Mouse (Mus musculus) heart, adult 9 months (tissue): Measurements from ENCODE around the gene Hils1.
A peak's percentile ranks its signal among the peaks of the same experiment; 100 is the strongest.

Source experiments
- DNase-seq, 2 experiments: peaks; one replicate each; pipeline ENCODE4 v3.0.0; 2022; ENCODE audit warnings: low spot score in 2 of 2

Gene Hils1

DNA sequence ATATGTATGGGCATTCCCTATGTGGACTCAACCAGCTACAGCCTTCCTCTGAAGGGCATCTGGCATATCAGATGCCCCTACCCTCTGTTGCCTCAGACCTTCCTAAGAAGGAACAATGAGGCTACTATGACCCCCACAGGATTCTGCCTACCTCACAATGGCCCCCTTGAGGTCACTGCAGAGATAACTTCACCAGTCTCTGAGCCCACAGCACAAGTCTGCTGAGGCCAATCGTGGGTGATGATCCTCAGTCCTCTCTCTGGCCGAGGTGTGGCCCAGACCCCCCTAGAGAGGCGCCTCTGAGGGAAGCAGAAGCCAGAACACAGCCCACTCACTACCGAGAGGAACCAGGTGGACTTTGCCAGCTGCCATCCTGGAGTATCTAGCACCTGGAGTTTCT is at the start of gene Hils1:
TSS of gene Hils1 (plus strand) at position 175 of the 400 bp plus-strand sequence.
- no peak for DNase-seq

- no peak for DNase-seq
These were observed 49.7 kb upstream of the Hils1 start for GRCm38 (mm10) chr11:94917717-94918116.

- DNase-seq = no peak
These were observed 46.4 kb upstream of the Hils1 start for GRCm38 (mm10) chr11:94920996-94921401.

DNA sequence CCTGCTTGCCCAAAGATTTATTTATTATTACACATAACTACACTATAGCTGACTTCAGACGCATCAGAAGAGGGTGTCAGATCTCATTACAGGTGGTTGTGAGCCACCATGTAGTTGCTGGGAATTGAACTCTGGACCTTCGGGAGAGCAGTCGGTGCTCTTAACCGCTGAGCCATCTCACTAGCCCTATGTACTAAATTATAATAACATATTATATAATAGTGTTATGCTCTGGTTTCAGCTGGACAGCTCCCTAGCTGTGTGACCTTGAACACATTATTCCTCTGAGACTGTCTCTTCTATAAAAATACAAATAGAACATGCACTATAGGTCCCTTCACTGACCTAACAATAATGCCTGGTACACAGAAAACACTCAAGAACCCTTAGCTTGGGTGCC is 42.4 kb upstream of the Hils1 start:
- no peak for DNase-seq

DNA sequence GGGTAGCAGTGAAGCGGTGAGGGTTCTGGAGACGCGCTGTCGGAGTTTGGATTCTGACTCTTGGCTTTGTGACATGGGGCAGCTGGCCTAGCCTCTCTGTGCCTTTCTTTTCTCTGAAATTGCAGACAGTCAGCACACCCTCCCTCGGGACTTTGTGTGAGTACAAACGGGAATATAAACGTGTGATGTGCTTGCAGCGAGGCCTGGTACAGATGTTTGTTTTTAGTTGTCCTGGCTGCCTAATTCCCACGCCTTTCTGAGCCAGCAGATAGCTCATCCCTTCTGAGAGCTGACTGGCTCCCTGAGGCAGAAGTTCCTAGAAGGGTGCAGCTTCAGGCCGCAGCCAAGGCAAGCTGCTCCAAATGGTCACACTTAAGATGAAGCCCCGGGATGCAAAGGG is 41.0 kb upstream of the Hils1 start:
- no peak for DNase-seq

- DNase-seq = peak in 1 of 2 experiments; percentile 50
These were observed 39.6 kb upstream of the Hils1 start for GRCm38 (mm10) chr11:94927771-94928291.

GRCm38 (mm10) chr11:94928820-94929219 is 38.6 kb upstream of the Hils1 start:
- DNase-seq = peak; percentile 87 to 89

DNA sequence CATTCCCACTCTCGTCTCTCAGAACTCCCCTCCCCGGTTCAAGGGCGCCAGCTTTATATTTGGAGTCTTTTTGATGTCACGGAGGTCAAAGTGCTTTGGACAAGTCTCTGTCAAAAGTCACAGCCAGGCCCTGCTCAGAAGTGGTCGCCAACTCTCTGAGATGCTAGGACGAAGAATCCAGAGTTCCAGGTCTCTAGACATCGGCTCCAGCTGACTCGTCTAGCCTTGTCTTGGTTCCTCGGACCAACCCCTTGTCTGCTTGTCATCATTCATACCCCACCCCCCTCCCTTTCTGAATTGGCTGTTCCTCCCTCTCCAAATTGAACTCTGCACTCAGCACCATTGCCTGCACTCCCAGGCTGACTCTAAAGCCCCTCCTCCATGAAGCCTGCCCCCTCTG is 37.8 kb upstream of the Hils1 start:
- DNase-seq = no peak

- no peak for DNase-seq
These were observed 37.2 kb upstream of the Hils1 start for GRCm38 (mm10) chr11:94930151-94930550.

GRCm38 (mm10) chr11:94933584-94933983 is 33.8 kb upstream of the Hils1 start:
- no peak for DNase-seq

DNA sequence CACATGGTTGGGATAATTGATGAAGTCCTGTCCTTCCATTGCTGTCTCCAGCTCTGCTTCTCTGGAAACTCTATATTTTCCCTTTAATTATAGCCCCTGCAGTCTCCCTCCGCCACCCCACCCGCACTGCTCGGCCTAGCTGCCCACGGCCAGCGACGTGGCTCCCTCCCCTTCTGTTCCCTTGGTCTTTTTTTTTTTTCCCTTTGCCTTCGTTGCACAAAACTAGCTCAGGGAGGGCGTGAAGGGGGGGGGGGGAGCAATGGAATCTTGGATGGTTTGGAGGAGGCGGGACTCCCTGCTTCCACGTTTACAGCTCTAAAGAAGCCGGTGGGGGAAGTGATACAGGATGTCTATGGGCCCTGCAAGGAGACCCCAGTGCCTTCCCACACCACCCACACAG is 32.9 kb upstream of the Hils1 start:
- DNase-seq = no peak

DNA sequence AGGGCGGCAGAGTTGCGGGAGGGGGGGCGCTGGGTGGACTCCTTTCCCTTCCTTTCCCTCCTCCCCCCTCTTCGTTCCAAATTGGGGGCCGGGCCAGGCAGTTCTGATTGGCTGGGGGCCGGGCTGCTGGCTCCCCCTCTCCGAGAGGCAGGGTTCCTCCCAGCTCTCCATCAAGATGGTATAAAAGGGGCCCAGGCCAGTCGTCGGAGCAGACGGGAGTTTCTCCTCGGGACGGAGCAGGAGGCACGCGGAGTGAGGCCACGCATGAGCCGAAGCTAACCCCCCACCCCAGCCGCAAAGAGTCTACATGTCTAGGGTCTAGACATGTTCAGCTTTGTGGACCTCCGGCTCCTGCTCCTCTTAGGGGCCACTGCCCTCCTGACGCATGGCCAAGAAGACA is 31.3 kb upstream of the Hils1 start, which contains the start of gene Col1a1:
TSS of gene Col1a1 (plus strand) at position 180 of the 400 bp plus-strand sequence.
- peak; percentile 79 to 80 for DNase-seq

- peak; percentile 87 to 93 for DNase-seq
These were observed 30.5 kb upstream of the Hils1 start for GRCm38 (mm10) chr11:94936851-94937295.

DNA sequence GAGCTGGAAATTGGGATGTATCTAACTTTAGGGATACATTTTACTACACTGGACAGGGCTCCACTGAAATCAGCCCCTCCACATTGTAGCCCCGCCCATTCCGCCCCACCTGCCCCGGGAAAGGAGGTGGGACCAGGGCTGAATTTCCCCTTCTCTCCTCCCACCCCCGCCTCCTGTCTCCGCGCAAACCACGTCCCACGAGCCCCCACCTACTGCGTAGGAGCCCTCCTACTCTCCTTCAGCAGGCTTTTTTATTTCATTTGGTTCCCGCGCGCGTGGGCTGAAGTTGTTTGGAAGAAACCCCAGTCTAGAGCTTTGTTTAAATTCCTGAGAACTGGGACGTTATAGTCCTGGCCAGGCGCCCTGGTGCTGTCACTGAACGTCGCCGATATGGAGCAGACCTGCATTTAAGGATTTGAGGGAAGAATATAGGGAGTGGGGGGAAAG is 30.0 kb upstream of the Hils1 start:
- DNase-seq = no peak

- no peak for DNase-seq
These were observed 29.6 kb upstream of the Hils1 start for GRCm38 (mm10) chr11:94937787-94938186.

DNA sequence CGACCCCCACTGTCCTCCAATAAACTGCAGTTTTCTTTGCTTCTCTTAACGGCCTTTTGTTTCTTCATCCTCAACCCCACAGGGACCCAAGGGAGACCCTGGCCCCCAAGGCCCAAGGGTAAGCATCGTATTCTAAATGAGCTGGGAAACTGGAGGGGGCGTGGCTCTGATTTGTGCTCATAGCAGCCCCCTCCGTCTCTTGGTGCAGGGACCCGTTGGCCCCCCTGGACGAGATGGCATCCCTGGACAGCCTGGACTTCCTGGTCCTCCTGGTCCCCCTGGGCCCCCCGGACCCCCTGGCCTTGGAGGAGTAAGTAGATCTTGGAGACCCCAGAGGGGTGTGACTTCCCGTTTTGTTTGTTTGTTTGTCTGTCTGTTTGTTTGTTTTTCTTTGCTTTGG is 29.1 kb upstream of the Hils1 start:
- no peak for DNase-seq

DNA sequence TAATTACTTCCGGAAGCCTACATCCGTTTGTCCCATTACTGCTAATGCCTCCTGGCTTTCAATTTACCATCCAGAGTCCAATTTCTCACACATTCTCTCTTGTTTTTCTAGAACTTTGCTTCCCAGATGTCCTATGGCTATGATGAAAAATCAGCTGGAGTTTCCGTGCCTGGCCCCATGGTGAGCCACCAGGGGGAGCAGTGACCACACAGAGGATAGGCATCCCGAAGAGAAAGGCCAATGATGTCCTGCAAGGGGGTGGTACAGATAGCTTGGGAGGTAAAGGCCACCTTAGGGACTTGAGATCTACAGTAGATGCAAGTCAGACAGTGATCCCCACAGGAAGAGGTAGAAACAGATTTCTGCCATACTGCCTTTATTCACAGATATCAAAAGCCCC is 28.1 kb upstream of the Hils1 start:
- peak; percentile 59 to 71 for DNase-seq

DNA sequence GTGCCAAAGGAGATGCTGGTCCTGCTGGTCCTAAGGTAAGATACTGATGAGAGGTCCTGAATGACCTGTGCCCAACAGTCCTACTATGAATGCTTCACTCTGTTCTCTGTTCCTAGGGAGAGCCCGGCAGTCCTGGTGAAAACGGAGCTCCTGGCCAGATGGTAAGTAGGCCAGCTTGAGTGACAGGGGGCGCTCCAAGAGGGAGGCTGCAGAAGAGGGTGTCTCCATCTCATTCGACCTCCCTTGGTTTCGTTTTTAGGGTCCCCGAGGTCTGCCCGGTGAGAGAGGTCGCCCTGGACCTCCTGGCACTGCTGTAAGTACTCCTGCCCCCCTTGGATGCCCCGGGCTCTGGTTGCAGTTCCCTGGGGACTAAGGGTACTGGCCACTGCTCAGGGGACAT is 26.3 kb upstream of the Hils1 start:
- DNase-seq = no peak

DNA sequence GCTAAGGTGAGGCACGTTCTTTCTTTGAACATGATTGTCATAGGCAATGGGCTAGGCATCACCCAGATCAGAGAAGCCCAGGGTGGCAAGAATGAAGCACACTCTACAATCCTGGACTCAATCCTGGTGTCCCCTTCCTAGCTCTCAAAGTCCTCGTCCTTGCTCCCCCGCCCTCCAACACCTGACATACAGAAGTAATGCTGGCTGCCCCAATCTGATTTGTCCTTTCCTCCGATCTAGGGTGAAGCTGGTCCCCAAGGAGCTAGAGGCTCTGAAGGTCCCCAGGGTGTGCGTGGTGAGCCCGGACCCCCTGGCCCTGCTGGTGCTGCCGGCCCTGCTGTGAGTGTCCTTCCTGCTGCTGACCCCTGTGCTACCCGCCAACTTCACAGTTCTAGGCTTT is 25.6 kb upstream of the Hils1 start:
- no peak for DNase-seq

GRCm38 (mm10) chr11:94942282-94943023 is 24.9 kb upstream of the Hils1 start:
- no peak for DNase-seq

GRCm38 (mm10) chr11:94943054-94943453 is 24.3 kb upstream of the Hils1 start:
- no peak for DNase-seq

- DNase-seq = no peak
These were observed 23.1 kb upstream of the Hils1 start for GRCm38 (mm10) chr11:94944295-94944694.

DNA sequence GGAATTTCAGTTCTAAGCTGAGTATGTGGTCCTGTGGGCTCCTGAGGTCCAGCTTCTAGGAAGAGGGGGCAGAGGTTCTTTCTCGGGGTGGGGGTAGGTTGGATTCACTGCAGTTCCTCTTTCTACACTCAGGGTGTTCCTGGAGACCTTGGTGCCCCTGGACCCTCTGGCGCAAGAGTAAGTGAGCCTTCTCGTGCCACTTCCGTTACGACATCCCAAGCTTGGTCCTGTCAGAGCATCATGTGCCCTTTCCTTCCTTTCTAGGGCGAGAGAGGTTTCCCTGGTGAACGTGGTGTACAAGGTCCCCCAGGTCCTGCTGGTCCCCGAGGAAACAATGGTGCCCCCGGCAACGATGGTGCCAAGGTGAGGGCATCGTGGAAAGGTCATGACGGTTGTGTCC is 22.2 kb upstream of the Hils1 start:
- DNase-seq = no peak
